Comparison of ENCODE assay signal across 8 mouse cellular contexts in genomic region chr13:99344599-99345575, GRCm38 (mm10). TPM values are rescaled to one million over a fixed set of nuclear protein-coding genes. Genes with fewer than 3 reads are reported as not detected.
DNase-seq lines count a peak whose midpoint lies in the region; ATAC-seq and TF ChIP-seq lines count a peak whose summit lies in the region.

Ptcd2 (minus strand) TSS chr13:99344705.
Mrps27 (plus strand) TSS chr13:99344786.

- WGBS in embryonic facial prominence, embryonic 14.5 days: 4% methylated on average over 24 of the region's 39 CpGs
- 3% methylated on average over 39 of the region's 39 CpGs for WGBS in heart, adult 2 months
- WGBS in limb, embryonic 13.5 days: 2% methylated on average over 39 of the region's 39 CpGs
- 3% methylated on average over 39 of the region's 39 CpGs for WGBS in midbrain, embryonic 16.5 days

- H3K79me2 ChIP-seq in heart, adult 2 months (replicated peaks; ENCODE audit: control insufficient read depth, insufficient read depth, low read length): 0 out of 2 replicates have a peak, but pooled peaks cover 1% of the 10 kb centered on the region

- H3K27me3 ChIP-seq in embryonic facial prominence, embryonic 14.5 days (replicated peaks; ENCODE audit: control insufficient read depth, insufficient read depth, low read length): no peaks in the 10 kb centered on the region
- H3K27me3 ChIP-seq in heart, adult 2 months (ENCODE audit: control insufficient read depth, insufficient read depth, low read length): no peaks in the 10 kb centered on the region
- no peaks in the 10 kb centered on the region for H3K27me3 ChIP-seq in limb, embryonic 13.5 days
- H3K27me3 ChIP-seq in midbrain, embryonic 16.5 days (ENCODE audit: control insufficient read depth, insufficient read depth, low read depth, low read length): no peaks in the 10 kb centered on the region

- peak within 1 kb of the TSS; percentile 90 for H3K9ac ChIP-seq in embryonic facial prominence, embryonic 14.5 days (ENCODE audit: low read depth, low read length)
- peak within 1 kb of the TSS; percentile 90 for H3K9ac ChIP-seq in heart, adult 2 months (ENCODE audit: low read depth, low read length)
- H3K9ac ChIP-seq in limb, embryonic 13.5 days: peak within 1 kb of the TSS; percentile 88
- H3K9ac ChIP-seq in midbrain, embryonic 16.5 days (ENCODE audit: low read depth, low read length): peak within 1 kb of the TSS; percentile 82

- peak; percentile 92 for DNase-seq in 3T3-L1 (ENCODE audit: low read depth, low spot score)
- DNase-seq in adrenal gland, postnatal 4 days (ENCODE audit: low spot score in 2 of 2): peak; percentile 95 to 99
- peak; percentile 98 for DNase-seq in embryonic facial prominence, embryonic 14.5 days (ENCODE audit: low spot score)
- DNase-seq in heart, adult 2 months: peak; percentile 97 to 98
- DNase-seq in kidney, adult 8-10 months: peak; percentile 96 to 98
- peak; percentile 97 to 98 for DNase-seq in spleen, postnatal 10 days (ENCODE audit: low spot score in 2 of 2)

- TF ChIP-seq CTCF in heart, adult 2 months (IDR thresholded peaks at IDR 0.05): no peak

- peak; percentile 81; the same call in 1 of the 2 replicates for TF ChIP-seq EP300 in heart, adult 2 months (IDR thresholded peaks at IDR 0.05; ENCODE audit: insufficient read depth, low read depth, low read length)

- peak within 1 kb of the TSS; percentile 89 for H3K27ac ChIP-seq in embryonic facial prominence, embryonic 14.5 days (replicated peaks; ENCODE audit: low read depth, low read length)
- peak within 1 kb of the TSS; percentile 93 for H3K27ac ChIP-seq in heart, adult 2 months
- peak within 1 kb of the TSS; percentile 86 for H3K27ac ChIP-seq in limb, embryonic 13.5 days
- H3K27ac ChIP-seq in midbrain, embryonic 16.5 days (ENCODE audit: low read length): peak within 1 kb of the TSS; percentile 86

- no peaks in the 10 kb centered on the region for H3K9me3 ChIP-seq in embryonic facial prominence, embryonic 14.5 days (ENCODE audit: control insufficient read depth, low read length)
- no peaks in the 10 kb centered on the region for H3K9me3 ChIP-seq in limb, embryonic 13.5 days
- no peaks in the 10 kb centered on the region for H3K9me3 ChIP-seq in midbrain, embryonic 16.5 days (replicated peaks; ENCODE audit: control insufficient read depth, low read length, poor library complexity, severe bottlenecking)

- H3K36me3 ChIP-seq in embryonic facial prominence, embryonic 14.5 days (ENCODE audit: control insufficient read depth, insufficient read depth, low read length): peaks cover 40% of the 10 kb centered on the region
- H3K36me3 ChIP-seq in heart, adult 2 months (ENCODE audit: control insufficient read depth, insufficient read depth, low read length): peaks cover 18% of the 10 kb centered on the region
- peaks cover 38% of the 10 kb centered on the region for H3K36me3 ChIP-seq in limb, embryonic 13.5 days
- H3K36me3 ChIP-seq in midbrain, embryonic 16.5 days (ENCODE audit: control insufficient read depth, insufficient read depth, low read length): peaks cover 25% of the 10 kb centered on the region

- peak within 1 kb of the TSS; percentile 88 for H3K4me3 ChIP-seq in embryonic facial prominence, embryonic 14.5 days (ENCODE audit: low read depth, low read length)
- peak within 1 kb of the TSS; percentile 94 for H3K4me3 ChIP-seq in heart, adult 2 months
- peak within 1 kb of the TSS; percentile 78 for H3K4me3 ChIP-seq in limb, embryonic 13.5 days
- H3K4me3 ChIP-seq in midbrain, embryonic 16.5 days (ENCODE audit: low read depth, low read length): peak within 1 kb of the TSS; percentile 61

- TF ChIP-seq POLR2A in heart, adult 2 months (IDR thresholded peaks at IDR 0.05; ENCODE audit: insufficient read depth, low read depth, low read length): peak; percentile 86

- H3K4me1 ChIP-seq in embryonic facial prominence, embryonic 14.5 days (ENCODE audit: control insufficient read depth, insufficient read depth, low read length): peaks cover 9% of the 10 kb centered on the region
- H3K4me1 ChIP-seq in heart, adult 2 months (ENCODE audit: control insufficient read depth, insufficient read depth, low read length): peaks cover 9% of the 10 kb centered on the region
- H3K4me1 ChIP-seq in limb, embryonic 13.5 days: peaks cover 13% of the 10 kb centered on the region
- peaks cover 13% of the 10 kb centered on the region for H3K4me1 ChIP-seq in midbrain, embryonic 16.5 days (ENCODE audit: control insufficient read depth, insufficient read depth, low read length)

- intact Hi-C loops in heart, adult 2 months (cut with DNase I): loop anchor here (10.0 kb wide), 1 partner anchor 760 kb away; the partner anchor contains the start of genes Bdp1 and Serf1

- peak within 1 kb of the TSS; percentile 81 for H3K4me2 ChIP-seq in embryonic facial prominence, embryonic 14.5 days (ENCODE audit: low read depth, low read length)
- H3K4me2 ChIP-seq in limb, embryonic 13.5 days (replicated peaks): peak within 1 kb of the TSS; percentile 79
- peak within 1 kb of the TSS; percentile 67 for H3K4me2 ChIP-seq in midbrain, embryonic 16.5 days (ENCODE audit: low read length)

- peak; percentile 99 for ATAC-seq in embryonic facial prominence, embryonic 14.5 days (ENCODE audit: low read depth)
- peak; percentile 97 for ATAC-seq in limb, embryonic 13.5 days (ENCODE audit: low FRiP score, low read depth)
- peak; percentile 98 for ATAC-seq in midbrain, embryonic 16.5 days

RNA-seq across cellular contexts. Expression of gene Ptcd2, which starts in this region (rescaled TPM):
- total RNA-seq in adrenal gland, postnatal 4 days (2021): 10 to 100 TPM; 35.8 to 39.6 TPM
- polyA plus RNA-seq in embryonic facial prominence, embryonic 14.5 days (2014; fragmentation: Nextera tagmentation; extraction: Ambion mirVana): 44.1 and 45.0 TPM in 2 replicates
- total RNA-seq in heart, adult 2 months (2021): 10 to 100 TPM; 49.6 to 51.2 TPM
- polyA plus RNA-seq in heart, adult 2 months (2012; rRNA removed): 35.0 and 44.9 TPM in 2 replicates
- polyA plus RNA-seq in limb, embryonic 13.5 days (2015; fragmentation: Nextera tagmentation; extraction: Ambion mirVana): 44.2 and 45.8 TPM in 2 replicates
- 54.9 and 56.0 TPM in 2 replicates for polyA plus RNA-seq in midbrain, embryonic 16.5 days (2015; fragmentation: Nextera tagmentation; extraction: Ambion mirVana)

RNA-seq across cellular contexts. Expression of gene Mrps27, which starts in this region (rescaled TPM):
- total RNA-seq in adrenal gland, postnatal 4 days (2021): 10 to 100 TPM; 51.7 to 52.1 TPM
- 48.1 and 54.7 TPM in 2 replicates for polyA plus RNA-seq in embryonic facial prominence, embryonic 14.5 days (2014; fragmentation: Nextera tagmentation; extraction: Ambion mirVana)
- 10 to 100 TPM; 40.8 to 48.0 TPM for total RNA-seq in heart, adult 2 months (2021)
- 39.3 and 41.7 TPM in 2 replicates for polyA plus RNA-seq in heart, adult 2 months (2012; rRNA removed)
- polyA plus RNA-seq in limb, embryonic 13.5 days (2015; fragmentation: Nextera tagmentation; extraction: Ambion mirVana): 60.2 and 60.9 TPM in 2 replicates
- polyA plus RNA-seq in midbrain, embryonic 16.5 days (2015; fragmentation: Nextera tagmentation; extraction: Ambion mirVana): 39.6 and 44.4 TPM in 2 replicates

Comparison
In these comparisons a context has a peak if more than half of its experiments do, and no peak if none do; other contexts are left out.
1. Peak in every context shown above with its lines: DNase-seq, ATAC-seq, H3K4me3 ChIP-seq and H3K27ac ChIP-seq.